Mouse (Mus musculus): Measurements from ENCODE around the gene Clca3b. TPM values are rescaled to one million over a fixed set of nuclear protein-coding genes. Genes with fewer than 3 reads are reported as not detected.
A peak's percentile ranks its signal among the peaks of the same experiment; 100 is the strongest.
"Not testable (repeated sequence)": the region's sequence is repeated elsewhere in the genome, so short reads cannot be mapped to it uniquely, and the experiment has no call there.

The Clca3b gene
- polyA plus RNA-seq (2015; fragmentation: Nextera tagmentation; extraction: Ambion mirVana) = 1.3 and 1.7 TPM in 2 replicates

- not testable (repeated sequence) for H3K4me1 ChIP-seq; H3K9me3 ChIP-seq; H3K4me3 ChIP-seq (replicated peaks); H3K27ac ChIP-seq; ATAC-seq (ENCODE audit: insufficient read depth, low FRiP score, low read depth); H3K36me3 ChIP-seq; H3K4me2 ChIP-seq; H3K9ac ChIP-seq; H3K27me3 ChIP-seq (replicated peaks)
- WGBS = 61% methylated on average over 9 of the region's 9 CpGs
Measured at GRCm38 (mm10) chr3:144849014-144849556, at the start of gene Clca3b. Gene Clca3b (minus strand): TSS chr3:144849357.

DNA sequence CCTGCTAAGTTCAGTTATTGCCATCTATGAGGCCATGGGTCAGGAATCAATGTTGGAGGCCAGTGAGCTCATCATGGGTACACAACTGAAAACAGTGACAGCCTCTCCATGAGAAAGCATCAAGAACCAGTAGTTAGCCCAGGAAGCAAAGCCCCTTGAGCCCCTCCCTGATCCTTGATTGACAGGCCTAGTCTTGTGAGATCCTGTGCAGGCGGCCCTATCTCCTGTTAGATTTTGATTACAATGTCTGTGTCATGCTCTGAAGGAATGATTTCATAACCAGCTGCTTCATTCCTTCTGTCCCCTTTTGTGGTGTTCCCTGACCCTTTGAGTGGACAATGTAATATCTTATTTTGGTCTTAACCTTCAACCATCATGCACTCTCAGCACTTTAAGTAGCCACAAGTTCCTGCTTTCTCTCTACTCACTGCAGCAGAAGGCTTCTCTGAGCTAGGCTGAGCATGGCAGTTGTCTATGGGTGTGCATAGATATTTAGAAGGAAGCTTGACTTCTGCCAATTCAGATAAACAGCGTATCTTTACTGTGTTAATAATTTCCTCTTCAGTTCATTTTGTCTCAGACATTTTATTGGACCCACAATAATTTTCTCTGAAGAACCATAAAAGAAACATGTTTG, 48.0 kb upstream of the Clca3b start:
- no peaks in the 10 kb centered on the region for H3K36me3 ChIP-seq
- H3K4me2 ChIP-seq = no peak overlapping the region
- no peaks in the 10 kb centered on the region for H3K27me3 ChIP-seq (replicated peaks)
- no peaks in the 10 kb centered on the region for H3K4me1 ChIP-seq
- no peak overlapping the region for H3K27ac ChIP-seq
- no peak overlapping the region for H3K9ac ChIP-seq
- no peak overlapping the region for H3K4me3 ChIP-seq (replicated peaks)
- no peak for ATAC-seq (ENCODE audit: insufficient read depth, low FRiP score, low read depth)
- WGBS = 79% methylated on average over 2 of the region's 2 CpGs
- no peaks in the 10 kb centered on the region for H3K9me3 ChIP-seq

DNA sequence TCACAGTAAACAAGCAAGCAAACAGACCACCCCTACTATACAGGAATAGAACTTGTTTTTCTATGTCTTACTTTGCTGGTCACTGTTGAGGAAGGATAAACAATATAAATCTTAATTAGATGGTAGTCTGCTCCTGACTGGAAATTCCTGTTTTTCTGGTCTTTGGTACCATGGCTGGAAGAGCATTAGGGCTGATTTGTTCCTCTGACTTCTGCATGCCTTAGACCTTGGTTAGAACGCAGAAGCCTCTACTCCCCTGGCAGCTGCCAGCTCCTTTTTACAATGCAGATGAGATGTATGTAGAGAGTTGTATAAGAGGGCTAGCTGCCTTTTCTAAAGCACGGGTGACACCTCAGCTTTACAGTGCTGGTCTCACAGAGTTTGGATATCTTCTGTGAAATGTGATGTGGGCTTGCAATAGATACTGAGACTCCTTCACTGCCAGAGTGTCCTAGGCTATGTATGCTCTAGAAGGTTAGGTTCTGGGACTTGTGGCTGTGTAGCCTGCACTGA, 41.1 kb upstream of the Clca3b start:
- no peak overlapping the region for H3K27ac ChIP-seq
- no peaks in the 10 kb centered on the region for H3K9me3 ChIP-seq
- H3K4me3 ChIP-seq (replicated peaks) = no peak overlapping the region
- 50% methylated on average over 2 of the region's 2 CpGs for WGBS
- H3K36me3 ChIP-seq = no peaks in the 10 kb centered on the region
- no peaks in the 10 kb centered on the region for H3K27me3 ChIP-seq (replicated peaks)
- H3K9ac ChIP-seq = no peak overlapping the region
- H3K4me1 ChIP-seq = no peaks in the 10 kb centered on the region
- no peak overlapping the region for H3K4me2 ChIP-seq
- ATAC-seq (ENCODE audit: insufficient read depth, low FRiP score, low read depth) = no peak

GRCm38 (mm10) chr3:144886957-144887356, 37.8 kb upstream of the Clca3b start:
- H3K4me3 ChIP-seq (replicated peaks) = no peak overlapping the region
- no peaks in the 10 kb centered on the region for H3K4me1 ChIP-seq
- H3K27me3 ChIP-seq (replicated peaks) = no peaks in the 10 kb centered on the region
- H3K36me3 ChIP-seq = no peaks in the 10 kb centered on the region
- no peaks in the 10 kb centered on the region for H3K9me3 ChIP-seq
- no peak overlapping the region for H3K9ac ChIP-seq
- H3K27ac ChIP-seq = no peak overlapping the region
- H3K4me2 ChIP-seq = no peak overlapping the region
- ATAC-seq (ENCODE audit: insufficient read depth, low FRiP score, low read depth) = no peak

DNA sequence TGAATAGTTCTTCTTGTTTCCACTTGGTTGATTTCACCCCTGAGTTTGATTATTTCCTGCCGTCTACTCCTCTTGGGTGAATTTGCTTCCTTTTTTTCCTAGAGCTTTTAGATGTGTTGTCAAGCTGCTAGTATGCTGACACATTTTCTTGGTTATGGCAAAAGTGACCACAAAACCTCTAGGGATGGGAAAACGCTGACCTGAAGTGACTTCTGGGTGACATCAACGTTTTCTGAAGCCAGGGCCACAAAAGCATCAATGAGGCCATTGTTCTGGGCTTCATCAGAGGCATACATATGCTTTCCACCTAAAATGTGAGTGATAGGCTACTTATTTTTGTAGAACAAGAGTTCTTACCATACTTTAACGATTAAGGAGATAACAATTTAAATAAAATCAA, 22.9 kb upstream of the Clca3b start:
- 76% methylated on average over 4 of the region's 4 CpGs for WGBS
- not testable (repeated sequence) for H3K9ac ChIP-seq; ATAC-seq (ENCODE audit: insufficient read depth, low FRiP score, low read depth); H3K27ac ChIP-seq; H3K36me3 ChIP-seq; H3K9me3 ChIP-seq; H3K4me1 ChIP-seq; H3K4me2 ChIP-seq; H3K4me3 ChIP-seq (replicated peaks); H3K27me3 ChIP-seq (replicated peaks)

GRCm38 (mm10) chr3:144849584-144849983, 427 bp upstream of the Clca3b start:
- H3K36me3 ChIP-seq = no peaks in the 10 kb centered on the region

GRCm38 (mm10) chr3:144827257-144827656, 21.9 kb downstream of the Clca3b start:
- H3K36me3 ChIP-seq = no peaks in the 10 kb centered on the region
- H3K27me3 ChIP-seq (replicated peaks) = no peaks in the 10 kb centered on the region
- H3K4me3 ChIP-seq (replicated peaks) = no peak overlapping the region
- no peak overlapping the region for H3K27ac ChIP-seq
- no peaks in the 10 kb centered on the region for H3K9me3 ChIP-seq
- H3K9ac ChIP-seq = no peak overlapping the region
- 79% methylated on average over 6 of the region's 6 CpGs for WGBS
- no peaks in the 10 kb centered on the region for H3K4me1 ChIP-seq
- ATAC-seq (ENCODE audit: insufficient read depth, low FRiP score, low read depth) = no peak
- H3K4me2 ChIP-seq = no peak overlapping the region

More at GRCm38 (mm10) chr3:144849584-144849983, 427 bp upstream of the Clca3b start:
- no peaks in the 10 kb centered on the region for H3K27me3 ChIP-seq (replicated peaks)
- H3K4me3 ChIP-seq (replicated peaks) = no peak overlapping the region
- no peak overlapping the region for H3K9ac ChIP-seq
- WGBS = 18% methylated on average over 4 of the region's 4 CpGs
- no peaks in the 10 kb centered on the region for H3K9me3 ChIP-seq
- no peak overlapping the region for H3K4me2 ChIP-seq
- H3K4me1 ChIP-seq = no peaks in the 10 kb centered on the region
- ATAC-seq (ENCODE audit: insufficient read depth, low FRiP score, low read depth) = 0 out of 2 replicates have a peak, but pooled peaks have one; percentile 31
- H3K27ac ChIP-seq = no peak overlapping the region

GRCm38 (mm10) chr3:144825151-144825550, 24.0 kb downstream of the Clca3b start:
- no peaks in the 10 kb centered on the region for H3K9me3 ChIP-seq
- H3K9ac ChIP-seq = no peak overlapping the region
- H3K4me3 ChIP-seq (replicated peaks) = no peak overlapping the region
- H3K4me2 ChIP-seq = no peak overlapping the region
- ATAC-seq (ENCODE audit: insufficient read depth, low FRiP score, low read depth) = no peak
- no peak overlapping the region for H3K27ac ChIP-seq
- H3K27me3 ChIP-seq (replicated peaks) = no peaks in the 10 kb centered on the region
- H3K4me1 ChIP-seq = no peaks in the 10 kb centered on the region
- no peaks in the 10 kb centered on the region for H3K36me3 ChIP-seq
- 11% methylated on average over 10 of the region's 10 CpGs for WGBS

GRCm38 (mm10) chr3:144823331-144823730, 25.8 kb downstream of the Clca3b start:
- ATAC-seq (ENCODE audit: insufficient read depth, low FRiP score, low read depth) = no peak
- 87% methylated on average over 5 of the region's 5 CpGs for WGBS
- H3K4me3 ChIP-seq (replicated peaks) = no peak overlapping the region

GRCm38 (mm10) chr3:144820632-144821031, 28.5 kb downstream of the Clca3b start:
- no peaks in the 10 kb centered on the region for H3K36me3 ChIP-seq
- no peak overlapping the region for H3K4me2 ChIP-seq
- no peaks in the 10 kb centered on the region for H3K9me3 ChIP-seq
- no peak overlapping the region for H3K27ac ChIP-seq
- 41% methylated on average over 1 of the region's 1 CpGs for WGBS
- no peaks in the 10 kb centered on the region for H3K4me1 ChIP-seq
- no peaks in the 10 kb centered on the region for H3K27me3 ChIP-seq (replicated peaks)
- no peak; the same call in 1 of the 2 replicates for ATAC-seq (ENCODE audit: insufficient read depth, low FRiP score, low read depth)
- H3K9ac ChIP-seq = no peak overlapping the region
- no peak overlapping the region for H3K4me3 ChIP-seq (replicated peaks)

More at GRCm38 (mm10) chr3:144823331-144823730, 25.8 kb downstream of the Clca3b start:
- no peaks in the 10 kb centered on the region for H3K4me1 ChIP-seq
- H3K9me3 ChIP-seq = no peaks in the 10 kb centered on the region
- H3K27me3 ChIP-seq (replicated peaks) = no peaks in the 10 kb centered on the region
- H3K4me2 ChIP-seq = no peak overlapping the region
- H3K9ac ChIP-seq = no peak overlapping the region
- no peaks in the 10 kb centered on the region for H3K36me3 ChIP-seq
- H3K27ac ChIP-seq = no peak overlapping the region

GRCm38 (mm10) chr3:144819219-144819618, 29.9 kb downstream of the Clca3b start, which contains the start of gene Clca3a2:
Gene Clca3a2 (minus strand): TSS chr3:144819494.
- H3K27ac ChIP-seq; H3K4me1 ChIP-seq; H3K4me2 ChIP-seq; H3K4me3 ChIP-seq (replicated peaks); H3K9ac ChIP-seq; H3K9me3 ChIP-seq; H3K27me3 ChIP-seq (replicated peaks); H3K36me3 ChIP-seq: not testable (repeated sequence)
- WGBS = 76% methylated on average over 6 of the region's 6 CpGs
- ATAC-seq (ENCODE audit: insufficient read depth, low FRiP score, low read depth) = peak; percentile 47; the same call in 1 of the 2 replicates

- H3K4me2 ChIP-seq; H3K4me1 ChIP-seq; H3K36me3 ChIP-seq; H3K27me3 ChIP-seq (replicated peaks); H3K27ac ChIP-seq; H3K4me3 ChIP-seq (replicated peaks); H3K9ac ChIP-seq; H3K9me3 ChIP-seq; ATAC-seq (ENCODE audit: insufficient read depth, low FRiP score, low read depth): not testable (repeated sequence)
- 83% methylated on average over 6 of the region's 6 CpGs for WGBS
Measured at GRCm38 (mm10) chr3:144813336-144813735, 35.8 kb downstream of the Clca3b start.

Measured in stomach, embryonic 15.5 days (tissue).